ENCODE assay signal across 8 mouse cellular contexts in the genomic region with DNA sequence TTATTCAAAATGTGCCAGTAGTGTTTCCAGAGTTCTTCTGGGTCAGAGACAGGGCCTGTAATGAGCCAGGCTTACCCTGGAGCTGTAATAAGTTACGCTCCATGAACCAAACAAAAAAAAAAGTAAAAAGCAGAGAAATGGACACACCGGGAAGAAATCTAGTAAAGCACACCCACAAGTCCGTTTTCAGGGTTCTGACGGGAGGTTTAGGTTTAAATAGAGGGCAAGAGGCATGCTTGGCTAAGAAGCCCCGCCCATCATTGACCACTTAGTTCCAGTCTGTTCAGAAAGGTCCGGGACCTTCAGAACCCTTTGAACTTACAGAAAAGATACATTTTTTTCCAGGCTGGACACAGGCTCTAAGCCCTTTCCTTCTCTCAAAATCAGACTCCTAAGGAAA. TPM values are rescaled to one million over a fixed set of nuclear protein-coding genes. Genes with fewer than 3 reads are reported as not detected.
DNase-seq lines count a peak whose midpoint lies in the region; ATAC-seq and TF ChIP-seq lines count a peak whose summit lies in the region.

No protein-coding gene starts in this region.

- 0 out of 2 replicates have a peak overlapping the region, but pooled peaks have one; percentile 85 for H3K9ac ChIP-seq in hindbrain, embryonic 12.5 days
- H3K9ac ChIP-seq in midbrain, embryonic 12.5 days (replicated peaks) = no peak overlapping the region

- H3K27me3 ChIP-seq in kidney, adult 2 months (replicated peaks; ENCODE audit: control insufficient read depth, insufficient read depth, low read length) = no peaks in the 10 kb centered on the region
- H3K27me3 ChIP-seq in hindbrain, embryonic 12.5 days = no peaks in the 10 kb centered on the region
- H3K27me3 ChIP-seq in midbrain, embryonic 12.5 days = no peaks in the 10 kb centered on the region

- TF ChIP-seq CTCF in kidney, adult 2 months (conservative IDR thresholded peaks at IDR 0.05; ENCODE audit: insufficient read depth, insufficient read length, low read depth, low read length) = no peak

- peaks cover 11% of the 10 kb centered on the region; the same call in 1 of the 2 replicates for H3K4me1 ChIP-seq in kidney, adult 2 months (ENCODE audit: control insufficient read depth, insufficient read depth, low read length)
- peaks cover 21% of the 10 kb centered on the region for H3K4me1 ChIP-seq in hindbrain, embryonic 12.5 days
- H3K4me1 ChIP-seq in midbrain, embryonic 12.5 days = peaks cover 27% of the 10 kb centered on the region

- no peaks in the 10 kb centered on the region for H3K9me3 ChIP-seq in hindbrain, embryonic 12.5 days (replicated peaks)
- H3K9me3 ChIP-seq in midbrain, embryonic 12.5 days = no peaks in the 10 kb centered on the region

- WGBS in kidney, adult 2 months = 22% methylated on average over 6 of the region's 6 CpGs
- WGBS in hindbrain, embryonic 12.5 days = 42% methylated on average over 6 of the region's 6 CpGs
- 29% methylated on average over 6 of the region's 6 CpGs for WGBS in midbrain, embryonic 12.5 days

- ATAC-seq in hindbrain, embryonic 12.5 days (ENCODE audit: low FRiP score) = no peak; the same call in 1 of the 2 replicates
- no peak for ATAC-seq in midbrain, embryonic 12.5 days (ENCODE audit: low FRiP score, low read depth)

- H3K4me2 ChIP-seq in hindbrain, embryonic 12.5 days (replicated peaks) = peak overlapping the region; percentile 62
- peak overlapping the region; percentile 71 for H3K4me2 ChIP-seq in midbrain, embryonic 12.5 days (replicated peaks)

- no peak for TF ChIP-seq POLR2A in kidney, adult 2 months (IDR thresholded peaks at IDR 0.05; ENCODE audit: low read depth, low read length)

- no peak for DNase-seq in kidney, adult 2 months
- no peak for DNase-seq in kidney, adult 11 months
- peak; percentile 58 for DNase-seq in ZHBTc4 (ENCODE audit: low read depth, low spot score)
- DNase-seq in spleen, postnatal 14 days (ENCODE audit: low spot score in 2 of 2) = no peak
- no peak for DNase-seq in Muller cell, postnatal 12 days (ENCODE audit: inconsistent ontology term)
- DNase-seq in adrenal gland, adult (ENCODE audit: inconsistent age in 2 of 2, low spot score in 1 of 2) = no peak

- no peaks in the 10 kb centered on the region for H3K36me3 ChIP-seq in kidney, adult 2 months (ENCODE audit: control insufficient read depth, insufficient read depth, low read length)
- 0 out of 2 replicates have a peak, but pooled peaks cover 3% of the 10 kb centered on the region for H3K36me3 ChIP-seq in hindbrain, embryonic 12.5 days
- peaks cover 3% of the 10 kb centered on the region; the same call in 1 of the 2 replicates for H3K36me3 ChIP-seq in midbrain, embryonic 12.5 days

- H3K27ac ChIP-seq in kidney, adult 2 months (ENCODE audit: insufficient read depth, low read depth, low read length) = peak overlapping the region; percentile 84
- H3K27ac ChIP-seq in hindbrain, embryonic 12.5 days = peak overlapping the region; percentile 90; the same call in 1 of the 2 replicates
- H3K27ac ChIP-seq in midbrain, embryonic 12.5 days (replicated peaks) = no peak overlapping the region

- peak overlapping the region; percentile 87; the same call in 1 of the 2 replicates for H3K4me3 ChIP-seq in kidney, adult 2 months (ENCODE audit: insufficient read depth, low read depth, low read length)
- H3K4me3 ChIP-seq in hindbrain, embryonic 12.5 days = peak overlapping the region; percentile 80
- H3K4me3 ChIP-seq in midbrain, embryonic 12.5 days = peak overlapping the region; percentile 90

RNA-seq across cellular contexts. Expression of a gene that starts 0.5 kb away (rescaled TPM):
- 172 and 193 TPM in 2 replicates for polyA plus RNA-seq in kidney, adult 2 months (2012; rRNA removed)
- polyA plus RNA-seq in hindbrain, embryonic 12.5 days (2016; fragmentation: Nextera tagmentation; extraction: Ambion mirVana) = 112 and 115 TPM in 2 replicates
- 106 and 108 TPM in 2 replicates for polyA plus RNA-seq in midbrain, embryonic 12.5 days (2016; fragmentation: Nextera tagmentation; extraction: Ambion mirVana)

RNA-seq across cellular contexts. Expression of a gene that starts 6.3 kb away (rescaled TPM):
- polyA plus RNA-seq in kidney, adult 2 months (2012; rRNA removed) = 2.5 and 2.9 TPM in 2 replicates
- polyA plus RNA-seq in hindbrain, embryonic 12.5 days (2016; fragmentation: Nextera tagmentation; extraction: Ambion mirVana) = 34.2 and 38.6 TPM in 2 replicates
- 40.7 and 44.6 TPM in 2 replicates for polyA plus RNA-seq in midbrain, embryonic 12.5 days (2016; fragmentation: Nextera tagmentation; extraction: Ambion mirVana)

RNA-seq across cellular contexts. Expression of a gene that starts 34.0 kb away (rescaled TPM):
- polyA plus RNA-seq in kidney, adult 2 months (2012; rRNA removed) = 52.4 and 58.3 TPM in 2 replicates
- 98.2 and 101 TPM in 2 replicates for polyA plus RNA-seq in hindbrain, embryonic 12.5 days (2016; fragmentation: Nextera tagmentation; extraction: Ambion mirVana)
- polyA plus RNA-seq in midbrain, embryonic 12.5 days (2016; fragmentation: Nextera tagmentation; extraction: Ambion mirVana) = 89.4 and 95.3 TPM in 2 replicates
